13 mouse cellular contexts compared by ENCODE assay signal in the genomic region with DNA sequence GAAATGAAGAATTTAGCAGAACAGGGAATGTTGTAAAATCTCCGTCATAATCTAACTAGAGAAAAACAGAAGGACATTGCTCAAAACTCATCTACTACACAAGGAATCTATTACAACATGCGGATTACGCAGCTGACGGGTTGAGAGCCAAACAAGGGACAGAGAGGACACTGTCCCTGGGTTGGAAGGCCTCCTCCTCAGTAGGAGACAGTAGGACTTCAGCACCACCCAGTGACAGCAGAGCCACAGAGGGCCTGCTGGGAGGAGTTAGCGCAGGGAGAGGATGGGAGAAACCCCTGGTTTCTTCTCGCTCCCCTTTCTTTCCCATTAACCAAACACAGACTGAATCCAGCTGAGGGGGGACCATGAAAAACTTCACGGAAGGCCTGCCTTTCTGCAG. TPM values are rescaled to one million over a fixed set of nuclear protein-coding genes. Genes with fewer than 3 reads are reported as not detected.
DNase-seq lines count a peak whose midpoint lies in the region; ATAC-seq lines count a peak whose summit lies in the region.
"Had no signal": no experiment of that assay in that cellular context is flagged by ENCODE, and none has a peak within 500 bp of the region (broad histone marks: within the 10 kb centered on the region; RNA-seq: fewer than 3 reads in every experiment).

No protein-coding gene starts in this region.

- no peak overlapping the region for H3K27ac ChIP-seq in heart, embryonic 10.5 days
- H3K27ac ChIP-seq in liver, embryonic 15.5 days (replicated peaks) = no peak overlapping the region
- no peak overlapping the region for H3K27ac ChIP-seq in liver, embryonic 12.5 days
- H3K27ac ChIP-seq: embryonic facial prominence, embryonic 15.5 days; forebrain, embryonic 15.5 days; hindbrain, postnatal 0 days; neural tube, embryonic 12.5 days had no signal

- no peak overlapping the region for H3K4me3 ChIP-seq in heart, embryonic 10.5 days
- peak overlapping the region; percentile 12; the same call in 1 of the 2 replicates for H3K4me3 ChIP-seq in liver, embryonic 15.5 days (replicated peaks)
- no peak overlapping the region for H3K4me3 ChIP-seq in liver, embryonic 12.5 days
- H3K4me3 ChIP-seq: embryonic facial prominence, embryonic 15.5 days; forebrain, embryonic 15.5 days; neural tube, embryonic 12.5 days had no signal

- no peaks in the 10 kb centered on the region for H3K36me3 ChIP-seq in heart, embryonic 10.5 days
- no peaks in the 10 kb centered on the region for H3K36me3 ChIP-seq in liver, embryonic 15.5 days (replicated peaks)
- no peaks in the 10 kb centered on the region for H3K36me3 ChIP-seq in liver, embryonic 12.5 days
- H3K36me3 ChIP-seq: embryonic facial prominence, embryonic 15.5 days; forebrain, embryonic 15.5 days; neural tube, embryonic 12.5 days had no signal

- peak; percentile 65 for DNase-seq in heart, embryonic 10.5 days (ENCODE audit: low spot score)
- DNase-seq in heart, adult 8-10 months (ENCODE audit: low spot score) = no peak
- DNase-seq in brain, adult 2 months (ENCODE audit: low read depth, low spot score) = peak; percentile 91
- no peak for DNase-seq in spleen, adult 12 weeks (ENCODE audit: low spot score)
- DNase-seq: cerebellum, postnatal 14 days had no signal

- ATAC-seq in liver, embryonic 15.5 days (ENCODE audit: insufficient read depth) = no peak
- no peak for ATAC-seq in liver, embryonic 12.5 days
- ATAC-seq in megakaryocyte progenitor cell, adult 5-6 weeks (replicated peaks; ENCODE audit: poor library complexity) = peak; percentile 57
- ATAC-seq: forebrain, embryonic 15.5 days; hindbrain, postnatal 0 days had no signal

- WGBS in heart, embryonic 10.5 days = 57% methylated on average over 7 of the region's 7 CpGs
- 64% methylated on average over 7 of the region's 7 CpGs for WGBS in liver, embryonic 15.5 days (ENCODE audit: insufficient replicate concordance)
- WGBS in liver, embryonic 12.5 days (ENCODE audit: insufficient replicate concordance) = 69% methylated on average over 7 of the region's 7 CpGs

- peak overlapping the region; percentile 15; the same call in 1 of the 2 replicates for H3K9ac ChIP-seq in liver, embryonic 15.5 days
- H3K9ac ChIP-seq in liver, embryonic 12.5 days = no peak overlapping the region
- H3K9ac ChIP-seq: embryonic facial prominence, embryonic 15.5 days; forebrain, embryonic 15.5 days; neural tube, embryonic 12.5 days had no signal

- H3K27me3 ChIP-seq in heart, embryonic 10.5 days (ENCODE audit: insufficient read depth, poor library complexity, severe bottlenecking) = 0 out of 2 replicates have a peak, but pooled peaks cover 4% of the 10 kb centered on the region
- no peaks in the 10 kb centered on the region for H3K27me3 ChIP-seq in liver, embryonic 15.5 days
- H3K27me3 ChIP-seq in liver, embryonic 12.5 days (replicated peaks) = 0 out of 2 replicates have a peak, but pooled peaks cover 4% of the 10 kb centered on the region
- H3K27me3 ChIP-seq: embryonic facial prominence, embryonic 15.5 days; neural tube, embryonic 12.5 days had no signal

- H3K4me2 ChIP-seq in liver, embryonic 15.5 days = no peak overlapping the region
- H3K4me2 ChIP-seq in liver, embryonic 12.5 days = no peak overlapping the region
- H3K4me2 ChIP-seq: embryonic facial prominence, embryonic 15.5 days; forebrain, embryonic 15.5 days; midbrain, embryonic 11.5 days; neural tube, embryonic 12.5 days had no signal

- 0 out of 2 replicates have a peak, but pooled peaks cover 12% of the 10 kb centered on the region for H3K4me1 ChIP-seq in heart, embryonic 10.5 days
- H3K4me1 ChIP-seq in liver, embryonic 15.5 days (replicated peaks) = peaks cover 26% of the 10 kb centered on the region
- peaks cover 33% of the 10 kb centered on the region for H3K4me1 ChIP-seq in liver, embryonic 12.5 days
- H3K4me1 ChIP-seq: neural tube, embryonic 12.5 days had no signal

- no peaks in the 10 kb centered on the region for H3K9me3 ChIP-seq in heart, embryonic 10.5 days
- H3K9me3 ChIP-seq in liver, embryonic 15.5 days (replicated peaks) = no peaks in the 10 kb centered on the region
- H3K9me3 ChIP-seq in liver, embryonic 12.5 days (replicated peaks) = no peaks in the 10 kb centered on the region
- H3K9me3 ChIP-seq: embryonic facial prominence, embryonic 15.5 days; forebrain, embryonic 15.5 days; neural tube, embryonic 12.5 days had no signal

RNA-seq across cellular contexts. Expression of a gene that starts 5.2 kb away (rescaled TPM):
- 156 and 164 TPM in 2 replicates for polyA plus RNA-seq in heart, embryonic 10.5 days (2016; fragmentation: Nextera tagmentation; extraction: Ambion mirVana)
- 10 to 100 TPM; 56.1 to 62.6 (median 60.4) TPM for total RNA-seq in heart, adult 8-10 months (2022)
- 70.6 and 78.2 TPM in 2 replicates for polyA plus RNA-seq in liver, embryonic 15.5 days (2015; fragmentation: Nextera tagmentation; extraction: Ambion mirVana)
- polyA plus RNA-seq in liver, embryonic 12.5 days (2016; fragmentation: Nextera tagmentation; extraction: Ambion mirVana) = 105 and 110 TPM in 2 replicates
- total RNA-seq in megakaryocyte progenitor cell, adult 5-6 weeks (2015) = 70.1 and 75.7 TPM in 2 replicates
- 27.7 and 33.6 TPM in 2 replicates for total RNA-seq in megakaryocyte progenitor cell, adult 5-6 weeks (2017)

RNA-seq across cellular contexts. Expression of a gene that starts 53.6 kb away (rescaled TPM):
- polyA plus RNA-seq in heart, embryonic 10.5 days (2016; fragmentation: Nextera tagmentation; extraction: Ambion mirVana) = 14.6 and 19.0 TPM in 2 replicates
- total RNA-seq in heart, adult 8-10 months (2022) = 10 to 100 TPM; 19.8 to 23.8 (median 21.8) TPM
- polyA plus RNA-seq in liver, embryonic 15.5 days (2015; fragmentation: Nextera tagmentation; extraction: Ambion mirVana) = 5.5 and 5.6 TPM in 2 replicates
- polyA plus RNA-seq in liver, embryonic 12.5 days (2016; fragmentation: Nextera tagmentation; extraction: Ambion mirVana) = 11.5 and 12.7 TPM in 2 replicates
- total RNA-seq in megakaryocyte progenitor cell, adult 5-6 weeks (2015) = 14.2 and 14.3 TPM in 2 replicates
- total RNA-seq in megakaryocyte progenitor cell, adult 5-6 weeks (2017) = 10.8 and 12.7 TPM in 2 replicates

Comparison
In these comparisons a context has a peak if more than half of its experiments do, and no peak if none do; other contexts are left out.
1. DNase-seq: peak in heart, embryonic 10.5 days (single experiment) and brain, adult 2 months (single experiment); none in heart, adult 8-10 months (single experiment) and spleen, adult 12 weeks (single experiment).